Mouse (Mus musculus): ENCODE results near the gene Olfr16.

- no peak for TF ChIP-seq CTCF (IDR thresholded peaks at IDR 0.05 in 2 of 3, conservative IDR thresholded peaks at IDR 0.05 in 1 of 3; ENCODE audit: control insufficient read depth in 1 of 3, insufficient read depth in 1 of 3, low read depth in 2 of 3, low read length in 3 of 3, poor library complexity in 1 of 3, severe bottlenecking in 1 of 3)
- TF ChIP-seq POLR2AphosphoS2 (IDR thresholded peaks at IDR 0.05; ENCODE audit: low read length), result no peak
- TF ChIP-seq EP300 (IDR thresholded peaks at IDR 0.05; ENCODE audit: low read depth in 1 of 2, low read length in 2 of 2), result no peak
- TF ChIP-seq POLR2A (IDR thresholded peaks at IDR 0.05; ENCODE audit: control insufficient read depth in 1 of 2, insufficient read depth in 1 of 2, low read depth in 1 of 2, low read length in 2 of 2, poor library complexity in 1 of 2), result no peak
- no peak for TF ChIP-seq MAFK (IDR thresholded peaks at IDR 0.05; ENCODE audit: borderline replicate concordance, low read depth, low read length)
- TF ChIP-seq KAT2A (conservative IDR thresholded peaks at IDR 0.05; ENCODE audit: low read depth, low read length), result no peak
- no peak for TF ChIP-seq MAX (IDR thresholded peaks at IDR 0.05; ENCODE audit: low read length)
- TF ChIP-seq BHLHE40 (IDR thresholded peaks at IDR 0.05; ENCODE audit: borderline replicate concordance, low read depth, low read length), result no peak
- TF ChIP-seq CHD1 (IDR thresholded peaks at IDR 0.05; ENCODE audit: low read depth, low read length), result no peak
- TF ChIP-seq ZNF384 (IDR thresholded peaks at IDR 0.05; ENCODE audit: low read depth, low read length), result no peak
- no peak for TF ChIP-seq ZC3H11A (IDR thresholded peaks at IDR 0.05; ENCODE audit: low read depth, low read length)
These were observed 40.4 kb downstream of the Olfr16 start for GRCm38 (mm10) chr1:172990635-172991009.
